Mouse (Mus musculus) right cerebral cortex, postnatal 36 days (tissue): ENCODE measurements at regions not wholly inside any gene's neighbourhood (a gene's known extent, or its start where the extent isn't known, plus 50 kb on each side); places are given as distances from the start of the nearest gene placed in this dataset.

ENCODE experiments used
- DNase-seq, 2 experiments: peaks; one replicate each; pipeline ENCODE4 v3.0.0; 2022; ENCODE audit warnings: low spot score in 2 of 2, mixed read lengths in 1 of 2

- no peak for DNase-seq
Measured at GRCm38 (mm10) chr6:14298167-14298566, 426.8 kb upstream of the 2610001J05Rik start.

- DNase-seq: no peak
Measured at GRCm38 (mm10) chr6:14297428-14297827, 426.1 kb upstream of the 2610001J05Rik start.

- no peak for DNase-seq
Measured at GRCm38 (mm10) chr6:14290843-14291242, 419.5 kb upstream of the 2610001J05Rik start.

- no peak for DNase-seq
Measured at GRCm38 (mm10) chr6:14281476-14281875, 410.2 kb upstream of the 2610001J05Rik start.

GRCm38 (mm10) chr6:14261941-14262340, 390.6 kb upstream of the 2610001J05Rik start:
- no peak for DNase-seq

- no peak for DNase-seq
Measured at GRCm38 (mm10) chr6:14240331-14240730, 369.0 kb upstream of the 2610001J05Rik start.

- DNase-seq: no peak
Measured at GRCm38 (mm10) chr6:14239151-14239550, 367.8 kb upstream of the 2610001J05Rik start.

- no peak for DNase-seq
Measured at GRCm38 (mm10) chr6:14230823-14231222, 359.5 kb upstream of the 2610001J05Rik start.

GRCm38 (mm10) chr6:14207509-14207908, 336.2 kb upstream of the 2610001J05Rik start:
- peak; percentile 4 for DNase-seq

GRCm38 (mm10) chr6:14197107-14197506, 325.8 kb upstream of the 2610001J05Rik start:
- no peak for DNase-seq

GRCm38 (mm10) chr6:14195351-14195750, 324.0 kb upstream of the 2610001J05Rik start:
- DNase-seq: no peak

- DNase-seq: no peak
Measured at GRCm38 (mm10) chr6:14191387-14192023, 320.2 kb upstream of the 2610001J05Rik start.

- DNase-seq: no peak
Measured at GRCm38 (mm10) chr6:14185921-14186420, 314.7 kb upstream of the 2610001J05Rik start.

- no peak for DNase-seq
Measured at GRCm38 (mm10) chr6:14147370-14147769, 276.1 kb upstream of the 2610001J05Rik start.

GRCm38 (mm10) chr6:14146394-14146793, 275.1 kb upstream of the 2610001J05Rik start:
- DNase-seq: no peak

GRCm38 (mm10) chr6:14142107-14142751, 270.9 kb upstream of the 2610001J05Rik start:
- no peak for DNase-seq

- DNase-seq: no peak
Measured at GRCm38 (mm10) chr6:14130392-14131144, 259.2 kb upstream of the 2610001J05Rik start.

- DNase-seq: no peak
Measured at GRCm38 (mm10) chr6:14129394-14129793, 258.1 kb upstream of the 2610001J05Rik start.

GRCm38 (mm10) chr6:14122311-14122710, 251.0 kb upstream of the 2610001J05Rik start:
- DNase-seq: no peak

- no peak for DNase-seq
Measured at GRCm38 (mm10) chr6:14121479-14121878, 250.2 kb upstream of the 2610001J05Rik start.

GRCm38 (mm10) chr6:14094907-14095306, 223.6 kb upstream of the 2610001J05Rik start:
- DNase-seq: no peak

GRCm38 (mm10) chr6:14081884-14082283, 210.6 kb upstream of the 2610001J05Rik start:
- DNase-seq: no peak
